Mouse (Mus musculus) megakaryocyte progenitor cell, adult 5-6 weeks (primary cell): ENCODE measurements around the gene Tiam1. TPM values are rescaled to one million over a fixed set of nuclear protein-coding genes. Genes with fewer than 3 reads are reported as not detected.

Experiments
- ATAC-seq: replicated peaks from 2 replicates; pipeline ENCODE4 v1.8.0; 2016; ENCODE audit warnings: mild to moderate bottlenecking, moderate TSS enrichment, inconsistent platforms; ENCODE audit not compliant: poor library complexity
- total RNA-seq, 2 experiments: library from RNA; stranded (forward) in 1 of 2; stranded (reverse) in 1 of 2; fragments of 157-497, 149-512 nt in 1 of 2; fragments of 200-1000 nt in 1 of 2; gene quantifications; 2 replicates each; pipeline versions ENCODE4 v1.2.3 to v1.2.4; 2015 to 2017

The Tiam1 gene
- total RNA-seq, 2 experiments from 2014 or later: 58.4 to 60.8 TPM

- ATAC-seq: peak; percentile 56; the same call in 1 of the 2 replicates
Observed at GRCm38 (mm10) chr16:90008504-90008903, 135.1 kb downstream of the Tiam1 start.

GRCm38 (mm10) chr16:90007391-90007977 is 136.1 kb downstream of the Tiam1 start:
- ATAC-seq: no peak

DNA sequence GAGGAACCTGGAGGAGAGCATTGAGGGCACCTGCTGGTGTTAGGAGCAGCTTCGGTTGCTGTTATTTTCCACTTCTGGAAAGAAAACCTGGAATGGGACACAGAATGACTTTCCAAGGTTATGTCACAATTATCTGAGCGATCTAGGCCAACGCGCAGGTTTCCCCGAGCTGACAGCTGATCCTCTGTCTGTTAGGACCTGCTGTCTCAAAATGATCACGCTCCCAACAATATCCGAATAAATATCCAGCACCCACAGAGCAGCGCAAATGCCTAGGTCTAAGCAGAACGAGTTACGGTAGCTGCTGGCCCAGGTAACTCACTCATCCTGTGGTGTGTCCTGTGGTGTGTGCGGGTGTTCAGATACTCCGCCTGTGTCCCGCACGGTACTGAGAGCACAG is 140.0 kb downstream of the Tiam1 start:
- no peak for ATAC-seq

DNA sequence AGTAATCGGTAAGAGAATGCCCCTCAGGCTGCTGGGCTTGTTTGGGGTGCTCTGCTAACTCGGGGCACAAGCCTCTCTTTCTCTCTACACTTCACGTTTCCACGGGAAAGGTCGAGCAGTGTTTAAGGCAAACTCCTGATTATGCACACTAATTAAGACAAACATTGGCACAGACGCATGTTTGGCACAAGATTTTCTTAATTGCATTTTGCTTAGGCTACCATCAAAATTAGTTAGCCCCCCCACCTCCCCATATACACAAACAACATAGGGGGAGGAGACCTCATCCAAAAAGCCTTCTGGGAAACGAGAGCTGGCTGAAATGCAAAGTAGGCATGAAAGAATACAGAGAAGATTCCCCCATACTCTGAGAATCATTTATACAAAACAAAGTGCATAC is 148.4 kb downstream of the Tiam1 start:
- no peak for ATAC-seq

DNA sequence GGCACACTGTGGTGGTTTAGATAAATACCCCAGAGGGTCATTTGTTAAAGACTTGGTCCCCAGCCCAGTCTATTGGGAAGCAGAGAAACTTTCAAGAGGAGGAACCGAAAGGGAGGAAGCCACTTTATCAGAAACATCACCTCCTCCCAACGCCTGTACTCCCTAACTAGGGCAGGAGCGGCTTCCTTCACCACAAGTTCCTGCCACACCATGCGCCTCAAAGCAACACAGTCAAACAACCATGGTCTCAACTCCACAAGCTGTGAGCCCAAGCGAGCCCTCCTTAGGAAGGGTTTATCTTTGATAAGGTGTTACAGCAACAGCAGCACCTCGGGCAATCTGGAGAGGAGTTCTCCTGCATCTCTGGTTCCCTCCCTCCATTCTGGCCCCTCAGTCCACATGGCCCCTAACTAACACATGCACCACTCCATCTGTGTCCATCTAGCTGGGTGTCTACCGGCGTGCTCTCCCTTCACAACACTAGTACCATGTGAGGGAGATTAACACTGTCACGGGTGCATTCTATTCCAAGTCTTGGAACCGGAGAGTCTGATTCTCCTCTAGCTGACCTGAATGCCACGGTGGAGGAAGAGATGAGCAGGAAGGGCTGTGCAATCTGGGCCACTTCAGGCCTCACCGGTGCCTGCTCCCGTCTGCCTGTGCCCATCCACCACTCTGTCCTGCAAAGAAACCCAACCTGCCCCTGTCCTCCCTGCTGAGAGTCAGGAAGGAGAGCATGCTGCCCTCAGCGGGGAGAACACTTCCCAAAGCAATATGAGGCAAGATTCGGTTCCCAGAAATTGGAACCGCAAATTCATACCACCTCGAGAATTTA is 149.4 kb downstream of the Tiam1 start:
- peak; percentile 64 for ATAC-seq

GRCm38 (mm10) chr16:89993506-89993905 is 150.1 kb downstream of the Tiam1 start:
- no peak; the same call in 1 of the 2 replicates for ATAC-seq

GRCm38 (mm10) chr16:89991701-89992152 is 151.8 kb downstream of the Tiam1 start:
- peak; percentile 45 for ATAC-seq

- ATAC-seq: peak; percentile 15
Observed at GRCm38 (mm10) chr16:89990288-89990955, 153.1 kb downstream of the Tiam1 start.

- ATAC-seq: no peak
Observed at GRCm38 (mm10) chr16:89989816-89990215, 153.8 kb downstream of the Tiam1 start.

DNA sequence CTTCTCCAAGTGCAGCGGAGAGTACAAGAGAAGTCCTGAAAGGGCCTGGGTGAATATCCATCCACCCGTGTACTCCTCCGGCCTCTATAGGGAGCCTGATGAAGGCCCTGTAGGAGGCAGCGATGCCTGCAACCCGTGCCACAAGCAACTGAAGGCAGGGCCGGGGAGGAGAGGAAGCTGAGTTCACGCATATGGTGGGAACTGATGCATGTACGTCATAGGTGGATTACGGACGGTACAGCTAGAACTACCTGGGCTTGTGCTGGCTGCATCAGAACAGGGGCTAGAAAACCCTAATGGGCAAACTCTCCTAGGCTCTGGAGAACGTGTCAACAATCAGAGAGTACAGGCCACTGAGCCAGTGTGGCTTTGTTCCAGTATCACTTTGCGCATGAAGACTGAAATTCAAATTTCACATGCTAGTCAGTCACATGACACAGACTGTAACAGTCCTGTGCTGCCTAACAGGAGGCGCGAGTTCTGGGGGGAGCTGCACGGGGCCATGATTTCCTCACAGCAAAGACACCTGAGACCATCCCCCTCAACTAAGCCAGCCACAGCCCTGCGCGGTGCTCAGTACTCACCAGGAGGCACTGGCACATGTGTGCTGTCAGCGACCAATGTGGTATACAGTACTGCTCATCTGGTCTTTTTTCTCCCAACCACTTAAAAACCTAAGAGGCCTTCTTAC is 156.8 kb downstream of the Tiam1 start:
- ATAC-seq: peak; percentile 54

DNA sequence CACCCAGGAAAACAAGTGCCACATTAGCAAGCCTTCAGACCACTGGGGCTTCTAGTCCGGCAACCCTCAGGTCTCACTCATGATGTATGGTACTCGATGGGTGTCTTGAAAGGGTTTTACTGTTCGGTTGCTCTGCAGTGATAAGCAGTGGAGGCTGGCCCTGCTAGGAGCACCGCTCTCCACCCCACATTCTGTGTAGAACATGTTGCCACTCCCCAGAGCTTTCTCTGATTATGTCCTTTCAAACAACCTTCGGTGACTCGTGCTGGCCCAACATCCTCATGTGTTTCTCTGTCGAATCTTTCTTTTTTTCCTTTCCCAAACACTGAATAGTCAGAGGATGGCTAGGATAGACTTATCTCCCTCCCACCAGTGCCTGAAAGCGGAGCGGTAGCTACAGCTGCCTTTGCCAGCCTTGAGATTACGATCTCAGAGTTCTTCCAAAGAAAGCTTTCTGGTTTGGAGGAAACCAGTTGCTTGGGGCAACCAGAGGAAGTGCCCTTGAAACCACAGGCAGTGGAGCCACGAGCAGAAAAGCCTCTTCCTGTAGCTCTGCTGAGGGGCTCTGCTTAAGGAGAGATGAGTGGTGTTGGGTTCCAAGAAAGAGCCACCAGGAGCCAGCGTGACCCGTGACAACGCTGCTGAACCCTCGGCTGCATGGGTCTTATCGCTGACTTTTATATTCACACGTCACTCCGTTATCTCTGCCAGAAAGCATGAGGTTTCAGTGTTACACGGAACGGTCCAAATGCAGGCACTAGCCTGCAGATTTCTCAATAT is 157.7 kb downstream of the Tiam1 start:
- peak; percentile 69 for ATAC-seq

- peak; percentile 96 for ATAC-seq
Observed at GRCm38 (mm10) chr16:89980075-89980744, 163.4 kb downstream of the Tiam1 start.

GRCm38 (mm10) chr16:89975441-89975840 is 168.1 kb downstream of the Tiam1 start:
- ATAC-seq: no peak

DNA sequence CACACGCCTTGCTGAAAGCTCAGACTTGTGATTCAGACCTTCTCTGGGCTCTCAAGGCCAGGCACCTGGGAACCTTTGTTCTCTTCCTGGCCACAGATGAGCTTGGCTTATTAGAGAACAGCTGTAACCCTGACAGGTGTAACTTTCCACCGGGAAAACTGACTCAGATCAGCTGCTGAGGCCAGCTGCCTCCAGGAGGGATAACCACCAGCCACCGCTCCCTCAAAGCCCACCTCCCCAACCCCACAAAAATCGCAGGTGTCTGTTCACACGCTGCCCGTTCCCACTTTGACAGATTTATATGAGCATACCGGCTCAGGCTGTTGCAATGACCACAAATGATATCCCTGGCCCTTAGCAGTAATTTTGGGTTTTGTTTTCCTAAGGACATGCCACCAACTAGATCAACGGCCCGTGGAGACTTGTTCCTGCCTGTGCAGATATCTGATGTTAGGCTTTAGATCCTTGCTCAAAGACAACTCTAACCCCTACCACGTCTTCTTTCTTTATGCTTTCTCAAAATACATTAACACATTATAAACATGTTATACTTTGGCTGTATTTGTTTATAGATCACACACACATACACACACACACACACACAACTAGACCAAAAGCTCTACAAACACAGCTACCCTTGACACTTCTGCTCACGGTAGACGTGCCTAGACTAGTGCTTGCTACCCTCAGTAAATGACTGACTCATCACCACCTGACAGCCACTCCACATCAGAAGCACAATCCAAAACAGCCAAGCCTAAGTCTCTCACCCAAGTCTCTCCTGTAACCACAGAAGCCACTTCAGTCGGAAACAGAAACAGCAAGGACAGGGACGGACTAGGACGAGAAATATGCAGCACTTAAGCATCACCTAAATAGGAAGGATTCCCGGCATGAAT is 169.5 kb downstream of the Tiam1 start:
- no peak for ATAC-seq

DNA sequence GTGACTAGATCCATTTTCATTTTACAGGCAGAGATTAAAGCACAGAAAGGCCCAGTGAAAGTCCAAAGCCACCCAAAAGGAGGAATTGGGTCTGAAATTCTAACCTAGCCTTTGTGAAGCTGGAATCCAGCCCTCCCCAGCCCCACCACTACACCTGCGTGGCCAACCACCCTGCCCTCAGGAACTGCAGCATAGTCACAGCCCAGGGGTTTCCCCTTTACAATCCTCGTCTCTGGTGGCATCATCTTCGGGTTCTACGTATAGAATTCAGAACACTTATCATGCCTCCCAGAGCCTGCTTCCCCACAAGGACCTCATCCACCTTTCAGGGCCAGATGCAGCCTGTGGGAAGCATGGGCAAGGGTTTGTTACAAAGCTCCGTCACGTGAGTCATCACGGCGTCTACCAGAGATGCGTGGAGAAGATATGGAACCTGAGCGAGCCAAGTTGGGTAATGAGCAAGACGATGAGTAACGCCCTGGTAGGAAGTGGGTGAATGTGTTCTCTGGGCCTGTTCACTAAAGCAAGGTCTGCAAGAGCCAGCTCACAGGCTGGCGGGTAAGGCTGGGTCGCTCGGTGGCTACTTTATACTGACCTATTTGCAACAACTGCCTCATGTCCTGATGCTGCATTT is 170.6 kb downstream of the Tiam1 start:
- ATAC-seq: peak; percentile 92

- no peak for ATAC-seq
Observed at GRCm38 (mm10) chr16:89972018-89972417, 171.6 kb downstream of the Tiam1 start.

DNA sequence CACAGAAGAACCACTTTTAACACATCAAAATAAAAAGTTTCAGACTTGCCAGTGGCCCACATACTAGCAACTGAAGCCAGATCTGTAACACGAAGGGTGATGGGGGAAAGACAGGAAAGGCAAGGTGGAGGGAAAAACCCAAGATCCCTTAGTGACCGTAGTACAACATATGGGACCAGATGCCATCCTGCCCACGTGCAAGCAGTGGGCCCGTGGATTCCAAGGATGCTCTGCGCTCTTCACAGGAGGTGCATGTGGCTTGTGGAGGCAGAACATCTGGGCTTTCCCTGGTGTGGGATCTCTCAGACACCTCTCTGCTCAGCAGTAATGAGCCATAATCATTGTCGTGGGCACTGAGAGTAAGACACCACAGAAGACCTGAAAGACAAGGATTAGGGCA is 175.5 kb downstream of the Tiam1 start:
- ATAC-seq: no peak

DNA sequence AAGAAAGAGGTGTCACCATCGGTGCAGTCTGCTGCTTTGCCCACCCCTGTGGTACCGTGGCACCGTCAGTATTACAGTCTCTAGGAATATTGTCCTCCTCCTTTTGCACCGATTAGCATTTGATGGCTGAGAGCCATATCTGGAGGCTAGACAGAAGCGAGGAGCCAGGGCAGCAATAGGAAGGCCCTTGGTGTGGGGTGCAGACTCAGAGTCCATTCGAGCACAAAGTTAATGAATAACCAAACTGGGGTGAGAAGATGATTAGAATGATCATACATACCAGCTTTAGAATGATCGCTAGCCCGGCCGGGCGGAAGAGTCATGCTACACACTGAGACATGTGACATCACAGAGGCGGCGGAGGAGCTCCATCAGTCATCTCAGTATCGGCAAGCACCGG is 180.7 kb downstream of the Tiam1 start:
- no peak for ATAC-seq
